Mouse (Mus musculus): ENCODE measurements at regions not wholly inside any gene's neighbourhood (a gene's known extent, or its start where the extent isn't known, plus 50 kb on each side); places are given as distances from the start of the nearest gene placed in this dataset.
A peak's percentile ranks its signal among the peaks of the same experiment; 100 is the strongest.
"Not testable (repeated sequence)": the region's sequence is repeated elsewhere in the genome, so short reads cannot be mapped to it uniquely, and the experiment has no call there.

DNA sequence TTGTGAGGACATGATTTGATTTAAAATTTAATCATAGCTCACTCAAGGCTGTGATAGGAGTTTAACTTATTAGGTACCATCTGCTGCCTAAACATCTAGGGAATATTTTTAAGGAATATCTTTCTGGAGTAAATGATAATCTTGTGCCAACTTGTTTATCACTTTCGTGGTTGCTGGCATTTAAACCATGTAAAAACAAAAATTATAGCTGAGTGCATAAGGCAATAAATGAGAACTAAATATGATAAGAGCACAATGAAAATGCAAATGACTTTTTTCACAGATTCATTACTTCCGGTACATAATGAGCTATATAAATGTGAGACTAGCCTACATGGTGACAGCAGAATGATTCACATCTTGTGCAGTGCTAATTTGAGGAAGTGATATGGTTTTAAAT is 221.8 kb upstream of the Tmprss15 start:
- no peak for DNase-seq

DNA sequence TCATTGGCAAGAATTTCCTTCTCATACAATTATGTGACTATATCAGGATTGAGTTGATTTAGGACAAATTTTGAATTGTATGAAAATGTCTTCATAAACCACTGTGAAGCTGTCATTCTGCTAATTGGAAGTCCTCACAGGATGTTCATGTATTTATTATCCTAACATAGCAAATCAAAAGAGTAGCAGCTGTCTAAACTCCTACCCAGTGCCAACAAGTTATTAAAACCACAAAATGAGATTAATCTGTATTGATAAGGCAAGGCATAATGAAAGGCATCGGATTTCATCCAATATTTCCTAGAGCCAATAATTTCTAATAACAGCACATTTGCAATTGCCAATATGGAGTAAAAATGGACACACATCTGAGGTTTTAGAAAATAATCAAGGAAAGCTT is 217.6 kb upstream of the Tmprss15 start:
- DNase-seq, result no peak

DNA sequence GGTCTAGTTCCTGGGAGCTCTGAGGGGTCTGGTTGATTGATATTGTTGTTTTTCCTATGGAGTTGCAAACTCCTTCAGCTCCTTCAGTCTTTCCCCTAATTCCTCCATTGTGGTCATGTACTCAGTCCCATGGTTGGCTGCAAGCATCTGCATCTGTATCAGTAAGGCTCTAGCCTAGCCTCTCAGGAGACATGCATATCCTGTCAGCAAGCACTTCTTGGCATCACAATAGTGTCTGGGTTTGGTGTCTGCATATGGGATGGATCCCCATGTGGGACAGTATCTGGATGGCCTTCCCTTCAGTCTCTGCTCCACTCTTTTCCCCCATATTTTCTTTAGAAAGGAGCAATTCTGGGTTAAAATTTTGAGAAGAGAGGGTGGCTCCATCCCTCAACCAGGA is 205.7 kb upstream of the Tmprss15 start:
- DNase-seq, result not testable (repeated sequence)

DNA sequence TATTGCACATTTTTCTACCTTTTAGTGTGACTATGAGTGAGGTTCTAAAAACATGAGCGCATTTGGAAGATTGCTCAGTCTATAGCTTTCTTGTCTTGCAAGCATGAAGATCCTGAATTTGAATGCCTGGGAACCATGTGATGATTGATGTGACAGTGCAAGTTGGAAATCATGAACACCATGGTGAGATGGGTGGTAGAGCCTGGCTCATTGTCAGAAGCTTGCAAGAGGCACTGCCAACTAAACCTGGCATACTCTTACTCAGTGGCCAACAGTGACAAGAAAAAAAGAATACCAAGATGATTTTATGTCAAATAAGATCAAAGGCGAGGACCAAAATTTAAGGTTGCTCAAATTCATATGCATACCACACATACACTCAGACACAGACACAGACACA is 188.1 kb upstream of the Tmprss15 start:
- no peak for DNase-seq

DNA sequence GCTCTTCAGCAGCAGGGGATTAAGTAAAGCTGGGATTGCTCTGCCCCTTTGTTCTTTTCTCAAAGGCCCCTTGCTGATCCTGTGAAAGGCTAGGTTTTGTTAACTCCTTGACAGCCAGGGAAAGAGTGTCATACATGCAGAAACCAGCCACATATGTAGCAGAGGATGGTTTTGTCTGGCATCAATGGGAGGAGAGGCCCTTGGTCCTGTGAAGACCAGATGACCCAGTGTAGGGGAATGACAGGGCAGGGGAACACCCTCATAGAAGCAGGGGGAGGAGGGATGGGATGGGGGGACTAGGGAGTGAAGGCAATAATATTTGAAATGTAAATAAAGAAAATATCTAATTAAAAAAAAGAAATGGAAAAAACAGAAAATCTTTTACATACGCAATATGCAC is 165.6 kb upstream of the Tmprss15 start:
- DNase-seq, result no peak

DNA sequence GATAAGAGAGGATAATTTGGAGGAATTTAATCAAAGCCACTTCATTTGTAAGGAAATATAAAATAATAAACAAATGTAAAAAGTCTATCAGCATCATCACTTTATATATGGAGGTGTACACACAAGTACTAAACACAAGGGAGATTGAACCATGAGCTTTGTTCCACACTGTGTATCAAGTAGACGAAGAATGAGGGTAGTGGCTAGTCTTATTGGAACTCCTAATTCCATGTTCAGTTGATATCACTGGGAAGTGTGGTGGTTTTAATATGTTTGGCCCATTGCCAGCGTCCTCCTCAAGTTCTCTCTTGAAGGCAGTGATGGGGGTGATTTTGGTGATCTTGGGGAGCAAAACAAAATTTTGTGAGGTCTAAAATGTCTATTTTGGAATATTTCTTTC is 165.2 kb upstream of the Tmprss15 start:
- DNase-seq, result no peak

DNA sequence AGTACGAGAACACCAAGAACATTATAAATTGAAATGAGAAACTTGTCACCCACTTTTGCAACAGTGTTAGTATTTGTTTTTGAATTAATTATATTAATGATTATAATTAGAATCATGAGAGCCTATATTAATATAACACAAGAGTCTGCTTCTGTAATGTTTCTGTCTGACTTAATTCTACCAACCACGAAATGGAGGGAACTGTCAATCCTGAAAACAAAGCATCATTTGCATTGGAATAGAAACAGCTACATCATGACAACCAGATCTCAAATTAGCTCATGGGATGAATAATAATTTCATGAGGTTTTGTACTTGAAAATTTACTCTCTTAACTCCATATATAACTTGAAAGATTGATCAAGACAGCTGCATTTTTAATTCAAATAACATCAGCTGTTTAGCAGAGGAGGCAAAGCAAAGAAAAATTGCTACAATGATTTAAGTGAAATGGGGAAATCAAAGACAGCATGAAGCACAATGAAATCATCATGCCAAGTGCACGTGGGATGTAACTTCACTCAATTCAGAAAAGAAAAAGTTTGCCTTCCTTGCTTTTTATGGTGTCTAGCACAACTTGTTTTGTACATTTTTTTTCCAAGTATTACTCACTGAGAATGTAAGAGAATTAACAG is 150.1 kb upstream of the Tmprss15 start:
- no peak for DNase-seq

DNA sequence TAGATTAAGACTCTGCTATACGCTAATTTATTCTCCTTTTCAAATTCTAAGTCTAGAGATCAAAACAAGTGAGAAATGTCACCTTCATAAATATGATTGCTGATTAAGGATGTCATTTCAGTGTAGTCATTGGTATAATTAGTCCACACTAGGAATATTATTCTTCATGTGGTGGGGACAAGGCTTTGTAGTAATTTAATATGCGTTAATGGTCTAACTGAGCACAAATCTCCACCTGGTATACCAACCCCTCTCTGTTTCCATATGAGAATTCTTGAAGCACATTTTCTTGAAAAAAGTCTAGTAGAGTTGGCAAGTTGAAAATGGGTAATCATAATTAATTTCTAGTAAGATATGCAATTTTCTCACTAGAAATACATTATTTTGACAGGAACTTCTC is 149.3 kb upstream of the Tmprss15 start:
- DNase-seq, result no peak

DNA sequence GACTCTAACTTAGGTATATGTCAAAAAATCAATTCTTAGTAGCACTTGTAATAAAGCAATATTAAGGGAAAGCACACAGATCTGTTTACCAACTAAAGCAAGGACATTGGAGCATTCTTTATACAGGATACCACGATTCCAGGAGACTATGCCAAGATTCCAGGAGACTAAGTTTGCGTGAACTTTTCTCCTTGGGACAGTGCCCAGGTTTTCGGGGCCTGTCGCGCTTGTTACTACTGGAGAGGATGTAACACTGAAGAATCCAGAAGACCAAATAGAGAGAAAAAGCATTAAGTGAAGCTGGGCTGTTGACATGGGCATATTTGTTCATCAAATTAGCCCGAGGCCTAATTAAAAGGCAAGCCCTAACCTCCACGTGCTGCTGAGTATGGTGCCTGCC is 100.3 kb upstream of the Tmprss15 start:
- DNase-seq, result no peak

DNA sequence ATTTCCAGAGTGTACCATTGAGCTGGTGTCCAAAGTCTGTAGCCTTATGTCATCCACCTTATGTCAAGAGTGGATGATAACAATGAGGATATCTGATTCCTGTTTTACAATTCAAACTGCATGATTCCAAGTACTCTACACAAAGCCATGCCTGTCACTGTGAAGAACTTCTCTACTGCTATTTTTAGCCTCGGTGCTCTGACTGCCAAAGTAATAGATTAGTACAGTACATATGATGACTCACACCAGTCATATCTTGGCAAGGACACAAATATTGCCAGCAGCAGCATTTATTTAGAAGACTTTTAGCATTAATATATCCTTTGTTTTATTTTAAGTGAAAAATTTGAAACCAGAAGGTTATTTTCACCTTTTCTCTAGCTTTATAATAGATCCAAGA is 95.6 kb upstream of the Tmprss15 start:
- DNase-seq, result no peak

DNA sequence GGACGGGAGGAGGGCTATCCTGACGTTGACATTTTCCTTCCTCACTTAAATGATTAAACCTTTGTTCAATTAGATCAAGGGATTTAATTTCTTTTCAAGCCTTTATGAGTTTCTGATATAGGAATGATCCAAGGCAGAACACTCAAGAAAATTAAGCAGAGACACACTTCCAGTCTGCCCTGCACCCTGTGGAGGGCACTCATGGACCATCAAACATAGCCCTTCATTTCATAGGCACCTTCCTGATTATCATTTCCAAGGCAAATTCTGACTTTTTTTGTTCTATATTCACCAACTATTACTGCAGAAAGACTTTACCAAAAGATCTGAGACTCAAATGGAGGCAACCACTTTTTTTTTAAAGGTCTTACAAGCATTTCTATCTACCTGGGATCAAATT is 91.6 kb upstream of the Tmprss15 start:
- no peak for DNase-seq

DNA sequence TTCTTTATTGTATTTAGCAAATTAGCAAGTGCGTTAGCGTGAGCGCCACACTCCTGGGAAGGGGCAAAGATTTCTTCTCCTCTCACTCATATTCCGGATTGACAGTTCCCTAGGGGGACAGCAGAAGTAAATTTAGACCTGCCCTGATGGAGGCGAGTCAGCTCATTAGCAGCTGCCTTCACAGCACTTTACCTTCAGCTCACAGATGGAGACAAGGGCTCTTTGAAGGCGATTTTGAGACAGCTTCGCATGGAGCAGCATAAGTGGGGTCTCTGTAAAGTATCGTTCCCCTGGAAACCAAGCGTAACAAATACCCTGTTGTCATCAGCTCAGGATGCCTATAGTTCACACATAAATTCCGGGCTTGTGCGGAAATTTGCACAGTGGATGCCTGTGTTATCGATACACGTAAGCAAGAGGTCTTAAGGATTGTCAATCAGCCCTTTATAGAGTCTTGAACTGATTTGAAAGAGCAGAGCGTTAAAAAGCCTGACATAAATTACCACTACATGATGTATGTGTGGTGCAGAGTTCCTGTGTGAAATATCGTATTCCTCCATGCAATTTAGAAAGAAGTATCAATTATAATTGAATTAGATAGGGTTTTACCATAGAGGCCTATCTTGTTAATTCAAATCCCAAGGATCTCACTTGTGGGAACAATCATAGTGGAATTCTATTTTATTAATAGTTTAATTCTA is 86.6 kb upstream of the Tmprss15 start:
- no peak for DNase-seq

DNA sequence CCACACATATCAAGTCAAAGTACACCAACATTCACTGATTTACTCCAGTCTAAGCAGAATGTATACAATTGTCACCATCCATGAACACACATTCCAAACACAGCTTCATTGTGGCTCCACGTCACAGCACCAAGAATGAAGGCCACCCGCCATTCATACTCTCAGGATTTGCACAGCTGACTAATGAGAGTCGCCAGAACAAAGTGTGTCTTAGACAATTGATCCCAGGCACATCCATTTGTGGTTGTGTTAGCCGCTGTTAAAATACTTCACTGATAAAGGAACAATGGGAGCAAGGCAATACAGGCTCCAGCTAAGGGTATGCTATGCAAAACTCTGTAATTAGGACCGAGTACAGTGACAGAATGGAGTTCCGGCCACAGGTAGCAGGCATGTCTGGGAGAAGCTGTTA is 85.9 kb upstream of the Tmprss15 start:
- no peak for DNase-seq

DNA sequence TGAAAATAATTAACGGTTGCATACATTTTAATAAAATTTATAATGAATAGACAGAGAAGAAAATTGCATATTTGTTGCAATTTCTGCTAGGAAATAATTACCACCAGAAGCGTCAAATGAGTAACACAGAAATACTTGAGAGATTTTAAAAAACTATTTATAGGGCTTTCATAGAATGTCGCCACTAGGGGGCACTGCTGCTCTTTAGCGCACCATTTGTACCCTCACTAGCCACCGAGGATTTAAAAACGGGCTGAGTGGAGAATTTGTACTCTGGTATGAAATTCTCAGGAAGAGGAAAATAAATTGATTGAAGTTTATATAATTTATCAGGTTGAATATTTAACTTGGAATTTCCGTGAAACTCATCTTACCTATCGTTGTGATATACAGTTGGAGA is 77.3 kb upstream of the Tmprss15 start:
- DNase-seq, result peak; percentile 36

DNA sequence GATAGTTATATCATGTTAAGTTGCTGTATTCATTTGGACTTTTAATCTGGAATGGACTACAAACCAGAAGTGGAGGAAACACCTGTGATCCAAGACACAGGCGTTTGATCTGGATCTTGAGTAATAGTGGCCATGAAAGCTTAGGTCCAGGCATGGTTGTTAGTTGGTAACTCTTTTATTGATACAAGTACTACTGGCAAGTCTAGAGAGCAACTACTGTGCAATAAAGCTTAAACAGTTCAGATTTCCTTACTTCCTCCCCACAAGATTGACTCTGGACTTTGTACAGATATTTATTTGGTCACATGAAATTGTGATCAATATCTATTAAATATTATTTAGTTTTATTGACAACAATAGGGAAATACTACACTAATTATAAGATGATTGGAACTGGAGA is 51.9 kb upstream of the Tmprss15 start:
- no peak for DNase-seq
